Mouse (Mus musculus) liver, adult 2 months (tissue): ENCODE data around the gene Vezf1. TPM values are rescaled to one million over a fixed set of nuclear protein-coding genes. Genes with fewer than 3 reads are reported as not detected.

ENCODE experiments used
- DNase-seq: peaks from one replicate; pipeline ENCODE4 v3.0.0-alpha.2; 2011; ENCODE audit warnings: low read depth, low spot score; ENCODE audit errors: extremely low read depth
- H3K27ac ChIP-seq: fragments of 200-500 bp; replicated peaks from 2 replicates; pipeline ENCODE4 v1.5.1; 2012; ENCODE audit warnings: low read depth, mild to moderate bottlenecking, control low read depth, inconsistent platforms, low read length; ENCODE audit not compliant: insufficient read depth
- H3K27me3 ChIP-seq: fragments of 200-500 bp; 2 replicates; pipeline ENCODE4 v1.6.1; 2012; ENCODE audit warnings: mild to moderate bottlenecking, moderate library complexity, low read length, inconsistent platforms; ENCODE audit not compliant: control insufficient read depth, insufficient read depth
- H3K36me3 ChIP-seq: fragments of 200-500 bp; 2 replicates; pipeline ENCODE4 v1.6.1; 2012; ENCODE audit warnings: low read length, inconsistent platforms; ENCODE audit not compliant: control insufficient read depth, insufficient read depth
- H3K4me1 ChIP-seq: fragments of 200-500 bp; 2 replicates; pipeline ENCODE4 v1.6.1; 2011; ENCODE audit warnings: low read length; ENCODE audit not compliant: control insufficient read depth, insufficient read depth
- H3K4me3 ChIP-seq: fragments of 200-500 bp; 2 replicates; pipeline ENCODE4 v1.5.1; 2011; ENCODE audit warnings: low read depth, mild to moderate bottlenecking, control low read depth, low read length, moderate library complexity; ENCODE audit not compliant: insufficient read depth
- H3K79me2 ChIP-seq: fragments of 200-500 bp; 2 replicates; pipeline ENCODE4 v1.6.1; 2012; ENCODE audit warnings: inconsistent platforms, mild to moderate bottlenecking, low read length, moderate library complexity; ENCODE audit not compliant: control insufficient read depth, insufficient read depth
- H3K9ac ChIP-seq: fragments of 200-500 bp; 2 replicates; pipeline ENCODE4 v1.6.1; 2012; ENCODE audit warnings: low read depth, mild to moderate bottlenecking, control low read depth, inconsistent platforms, low read length
- CTCF ChIP-seq: fragments of 200-500 bp; IDR thresholded peaks from 2 replicates; pipeline ENCODE4 v1.5.1; 2011; ENCODE audit warnings: low read depth, low read length, control low read depth
- POLR2A ChIP-seq: fragments of 200-500 bp; IDR thresholded peaks from 2 replicates; pipeline ENCODE4 v1.6.1; 2011; ENCODE audit warnings: low read length, control low read depth; ENCODE audit not compliant: insufficient read depth; ENCODE audit errors: extremely low read depth
- WGBS: fragments of 180-500 bp; shearing (Covaris S2); methylation state at CpG from one replicate; pipeline ENCODE4 v1.1.7; 2018; 5-methylcytosine and 5-hydroxymethylcytosine counted together
- polyA plus RNA-seq: library from polyadenylated mRNA; depleted of rRNA; stranded (reverse); fragments of >200 nt; gene quantifications from 2 replicates; pipeline ENCODE4 v1.2.3, GENCODE M21; 2012
- total RNA-seq: library from RNA; depleted of rRNA; stranded (reverse); fragments of >200 nt; gene quantifications from 2 replicates; pipeline ENCODE4 v1.2.3, GENCODE M21; 2014

Vezf1 gene
- total and polyA plus RNA-seq, 2 experiments: 3.6 to 5.8 TPM

DNA sequence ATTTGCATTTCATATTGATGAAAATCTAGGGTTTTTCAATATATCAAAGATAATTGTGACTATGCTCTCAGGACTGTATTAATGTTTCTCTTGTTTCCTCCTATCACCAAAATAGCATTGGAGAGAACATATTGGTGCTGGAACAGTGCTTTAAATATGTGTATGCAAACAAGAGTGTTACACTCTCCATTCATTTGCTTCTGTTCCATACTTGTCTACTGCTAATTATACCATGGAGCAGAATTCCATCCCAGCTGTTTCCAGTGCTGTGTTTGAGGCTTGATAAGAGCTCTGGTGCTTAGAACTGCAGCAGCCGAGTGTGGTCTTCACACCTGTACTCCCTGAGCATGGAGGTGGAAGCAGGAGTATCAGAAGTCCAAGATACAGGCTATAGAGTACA is 8.3 kb downstream of the Vezf1 start:
- H3K27ac ChIP-seq: no peak overlapping the region
- peaks cover 15% of the 10 kb centered on the region; the same call in 1 of the 2 replicates for H3K79me2 ChIP-seq
- TF ChIP-seq POLR2A (no peak), CTCF (no peak)
- H3K9ac ChIP-seq: no peak overlapping the region
- DNase-seq: no peak
- H3K4me3 ChIP-seq: no peak overlapping the region
- H3K4me1 ChIP-seq: peaks cover 4% of the 10 kb centered on the region; the same call in 1 of the 2 replicates
- WGBS: 79% methylated on average over 1 of the region's 1 CpGs
- no peaks in the 10 kb centered on the region for H3K27me3 ChIP-seq
- H3K36me3 ChIP-seq: peaks cover 58% of the 10 kb centered on the region

- no peaks in the 10 kb centered on the region for H3K27me3 ChIP-seq
- H3K4me3 ChIP-seq: no peak overlapping the region
- no peaks in the 10 kb centered on the region for H3K79me2 ChIP-seq
- peaks cover 2% of the 10 kb centered on the region; the same call in 1 of the 2 replicates for H3K4me1 ChIP-seq
- peaks cover 37% of the 10 kb centered on the region for H3K36me3 ChIP-seq
- no peak for TF ChIP-seq CTCF
- no peak for TF ChIP-seq POLR2A
- no peak for DNase-seq
- WGBS: 74% methylated on average over 6 of the region's 6 CpGs
- no peak overlapping the region for H3K9ac ChIP-seq
- H3K27ac ChIP-seq: no peak overlapping the region
Measured at GRCm38 (mm10) chr11:88083699-88084098, 15.6 kb downstream of the Vezf1 start.

GRCm38 (mm10) chr11:88086737-88087627 is 18.9 kb downstream of the Vezf1 start:
- Histone ChIP-seq H3K79me2 (no peaks in the 10 kb centered on the region), H3K27ac (no peak overlapping the region), H3K4me1 (peaks cover 2% of the 10 kb centered on the region; the same call in 1 of the 2 replicates), H3K4me3 (no peak overlapping the region), H3K9ac (peak overlapping the region; percentile 14; the same call in 1 of the 2 replicates), H3K27me3 (no peaks in the 10 kb centered on the region), H3K36me3 (peaks cover 8% of the 10 kb centered on the region; the same call in 1 of the 2 replicates)
- WGBS: 15% methylated on average over 25 of the region's 25 CpGs
- DNase-seq: peak; percentile 78
- no peak for TF ChIP-seq CTCF
- no peak for TF ChIP-seq POLR2A

- TF ChIP-seq POLR2A (no peak), CTCF (no peak)
- H3K4me3 ChIP-seq: no peak overlapping the region
- H3K9ac ChIP-seq: no peak overlapping the region
- peaks cover 2% of the 10 kb centered on the region; the same call in 1 of the 2 replicates for H3K4me1 ChIP-seq
- H3K79me2 ChIP-seq: no peaks in the 10 kb centered on the region
- DNase-seq: no peak
- WGBS: 75% methylated on average over 5 of the region's 5 CpGs
- H3K36me3 ChIP-seq: no peaks in the 10 kb centered on the region
- no peak overlapping the region for H3K27ac ChIP-seq
- no peaks in the 10 kb centered on the region for H3K27me3 ChIP-seq
Measured at GRCm38 (mm10) chr11:88089150-88089549, 21.1 kb downstream of the Vezf1 start.

- Histone ChIP-seq H3K27ac (no peak overlapping the region), H3K4me3 (no peak overlapping the region), H3K79me2 (no peaks in the 10 kb centered on the region), H3K27me3 (no peaks in the 10 kb centered on the region), H3K36me3 (no peaks in the 10 kb centered on the region), H3K4me1 (peaks cover 2% of the 10 kb centered on the region; the same call in 1 of the 2 replicates), H3K9ac (no peak overlapping the region)
- WGBS: 78% methylated on average over 5 of the region's 5 CpGs
- TF ChIP-seq CTCF (no peak), POLR2A (no peak)
- no peak for DNase-seq
Measured at GRCm38 (mm10) chr11:88090293-88090692, 22.2 kb downstream of the Vezf1 start.

- WGBS: 86% methylated on average over 1 of the region's 1 CpGs
- H3K79me2 ChIP-seq: no peaks in the 10 kb centered on the region
- no peak for DNase-seq
- TF ChIP-seq POLR2A (no peak), CTCF (no peak)
- no peaks in the 10 kb centered on the region for H3K4me1 ChIP-seq
- no peak overlapping the region for H3K27ac ChIP-seq
- no peak overlapping the region for H3K4me3 ChIP-seq
- H3K27me3 ChIP-seq: no peaks in the 10 kb centered on the region
- H3K9ac ChIP-seq: no peak overlapping the region
- H3K36me3 ChIP-seq: no peaks in the 10 kb centered on the region
Measured at GRCm38 (mm10) chr11:88091949-88092348, 23.9 kb downstream of the Vezf1 start.
